Mouse (Mus musculus): ENCODE results near the gene Syt17. TPM values are rescaled to one million over a fixed set of nuclear protein-coding genes. Genes with fewer than 3 reads are reported as not detected.

The Syt17 gene
- polyA plus RNA-seq (2012; rRNA removed) (0.08 and 0.13 TPM in 2 replicates), polyA plus RNA-seq (2014; fragmentation: Nextera tagmentation; extraction: Ambion mirVana) (0.09 and 0.13 TPM in 2 replicates)

DNA sequence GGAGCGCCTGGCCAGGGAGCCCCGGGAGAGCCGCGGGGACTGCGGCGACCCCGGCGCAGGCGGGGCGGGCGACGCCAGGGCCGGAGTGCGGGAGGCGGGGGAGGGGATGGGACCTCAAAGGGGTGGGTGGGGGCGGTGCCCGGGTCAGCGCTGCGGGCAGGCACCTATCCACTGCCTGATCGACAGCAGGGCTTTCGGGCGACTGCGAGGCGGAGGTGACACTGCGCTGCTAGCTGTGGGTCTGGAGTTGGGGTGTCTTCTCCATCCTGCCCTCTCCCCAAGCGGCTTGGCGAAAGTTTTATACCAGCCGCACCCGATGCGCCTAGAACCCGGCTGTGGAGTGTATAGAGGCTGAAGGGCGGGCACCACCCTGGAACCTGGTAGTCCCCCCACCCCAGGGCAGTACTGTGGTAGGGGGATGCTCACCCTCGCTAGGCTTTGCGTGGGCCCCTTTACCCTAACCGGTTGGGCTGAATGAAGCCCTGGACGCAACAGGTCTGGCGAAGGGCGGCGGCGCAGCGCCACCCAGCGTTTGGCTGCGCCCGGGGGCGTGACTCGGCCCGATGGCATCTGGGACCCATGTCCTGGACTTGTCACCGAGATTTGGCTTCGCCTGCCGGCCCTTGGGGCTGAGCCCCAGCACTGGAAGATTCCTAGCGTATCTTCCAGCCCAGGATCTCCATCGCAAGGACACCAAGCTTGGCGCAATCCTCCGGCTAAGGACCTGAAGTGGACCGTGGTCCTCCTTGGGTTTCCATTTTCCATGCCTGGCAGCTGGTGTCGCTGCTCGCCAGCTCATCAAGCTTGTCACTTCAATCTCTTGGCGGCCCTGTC is at the start of gene Syt17:
Gene Syt17 (minus strand): TSS at position 89 of the 834 bp plus-strand sequence.
- H3K9ac ChIP-seq (replicated peaks) = no peak within 1 kb of the TSS
- DNase-seq (ENCODE audit: low read depth in 3 of 3, low spot score in 3 of 3) = no peak
- no peaks in the 10 kb centered on the region for H3K36me3 ChIP-seq (replicated peaks; ENCODE audit: control insufficient read depth, insufficient read depth, low read depth)
- peak within 1 kb of the TSS; percentile 34 to 44 for H3K4me3 ChIP-seq (ENCODE audit: insufficient read depth in 1 of 2, low read depth in 2 of 2, low read length in 2 of 2)
- peak within 1 kb of the TSS; percentile 54 for H3K4me2 ChIP-seq (ENCODE audit: low read depth)
- peaks cover 20% of the 10 kb centered on the region for H3K27me3 ChIP-seq (ENCODE audit: control insufficient read depth, insufficient read depth, low read length)
- under 1% methylated on average over 57 of the region's 58 CpGs for WGBS (ENCODE audit: insufficient replicate concordance)
- peak; percentile 29; the same call in 1 of the 2 replicates for ATAC-seq (ENCODE audit: insufficient read depth)
- H3K9me3 ChIP-seq (ENCODE audit: control insufficient read depth, low read length) = no peaks in the 10 kb centered on the region
- peaks cover 0 to 3% of the 10 kb centered on the region in 2 experiments; a peak in 1 of 4 replicates for H3K4me1 ChIP-seq (replicated peaks; ENCODE audit: control insufficient read depth in 2 of 2, insufficient read depth in 2 of 2, low read length in 1 of 2)
- H3K27ac ChIP-seq = no peak within 1 kb of the TSS
- TF ChIP-seq EP300 (IDR thresholded peaks at IDR 0.05; ENCODE audit: low read depth) = no peak
- peak; percentile 67 for TF ChIP-seq CTCF (IDR thresholded peaks at IDR 0.05; ENCODE audit: low read depth)

- 50% methylated on average over 4 of the region's 4 CpGs for WGBS (ENCODE audit: insufficient replicate concordance)
- no peak overlapping the region for H3K4me3 ChIP-seq (ENCODE audit: insufficient read depth in 1 of 2, low read depth in 2 of 2, low read length in 2 of 2)
Measured at GRCm38 (mm10) chr7:118494892-118495579, 47.0 kb upstream of the Syt17 start.

DNA sequence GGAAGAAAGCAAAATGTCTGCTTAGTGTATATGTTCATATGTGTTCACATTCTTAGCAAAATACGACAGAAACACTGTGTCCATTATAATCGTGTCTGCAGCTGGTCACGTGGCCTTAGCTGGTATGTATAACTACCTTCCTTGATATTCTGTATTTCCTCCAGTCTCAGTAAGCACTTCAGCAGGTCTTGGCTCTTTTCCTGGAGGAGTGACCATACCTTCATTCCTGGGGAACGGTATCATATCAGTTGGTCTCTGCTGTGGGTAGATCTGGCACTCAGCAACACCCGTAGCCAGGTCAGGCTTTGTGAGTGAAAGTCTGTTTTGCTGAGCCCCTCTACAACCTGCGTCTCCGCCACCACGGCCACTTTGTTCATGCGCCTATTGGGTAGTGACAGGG is 45.9 kb upstream of the Syt17 start:
- Histone ChIP-seq H3K4me1 (replicated peaks; ENCODE audit: control insufficient read depth in 2 of 2, insufficient read depth in 2 of 2, low read length in 1 of 2) (peaks cover 0 to 4% of the 10 kb centered on the region in 2 experiments; a peak in 2 of 4 replicates), H3K9me3 (ENCODE audit: control insufficient read depth, low read length) (no peaks in the 10 kb centered on the region), H3K36me3 (replicated peaks; ENCODE audit: control insufficient read depth, insufficient read depth, low read depth) (no peaks in the 10 kb centered on the region), H3K4me3 (ENCODE audit: insufficient read depth in 1 of 2, low read depth in 2 of 2, low read length in 2 of 2) (no peak overlapping the region), H3K27me3 (ENCODE audit: control insufficient read depth, insufficient read depth, low read length) (peaks cover 17% of the 10 kb centered on the region), H3K9ac (replicated peaks) (no peak overlapping the region), H3K27ac (no peak overlapping the region), H3K4me2 (ENCODE audit: low read depth) (no peak overlapping the region)
- ATAC-seq (ENCODE audit: insufficient read depth) (no peak), DNase-seq (ENCODE audit: low read depth in 3 of 3, low spot score in 3 of 3) (no peak)
- WGBS (ENCODE audit: insufficient replicate concordance) = 74% methylated on average over 9 of the region's 9 CpGs
- TF ChIP-seq CTCF (IDR thresholded peaks at IDR 0.05; ENCODE audit: low read depth) (no peak), EP300 (IDR thresholded peaks at IDR 0.05; ENCODE audit: low read depth) (no peak)

More at GRCm38 (mm10) chr7:118494892-118495579, 47.0 kb upstream of the Syt17 start:
- H3K9me3 ChIP-seq (ENCODE audit: control insufficient read depth, low read length) = no peaks in the 10 kb centered on the region
- H3K27ac ChIP-seq = no peak overlapping the region
- no peak overlapping the region for H3K9ac ChIP-seq (replicated peaks)
- peaks cover 17% of the 10 kb centered on the region for H3K27me3 ChIP-seq (ENCODE audit: control insufficient read depth, insufficient read depth, low read length)
- no peaks in the 10 kb centered on the region for H3K36me3 ChIP-seq (replicated peaks; ENCODE audit: control insufficient read depth, insufficient read depth, low read depth)
- no peak for DNase-seq (ENCODE audit: low read depth in 3 of 3, low spot score in 3 of 3)
- no peak for ATAC-seq (ENCODE audit: insufficient read depth)
- H3K4me2 ChIP-seq (ENCODE audit: low read depth) = no peak overlapping the region
- TF ChIP-seq CTCF (IDR thresholded peaks at IDR 0.05; ENCODE audit: low read depth) = no peak
- peaks cover 0 to 4% of the 10 kb centered on the region in 2 experiments; a peak in 2 of 4 replicates for H3K4me1 ChIP-seq (replicated peaks; ENCODE audit: control insufficient read depth in 2 of 2, insufficient read depth in 2 of 2, low read length in 1 of 2)

DNA sequence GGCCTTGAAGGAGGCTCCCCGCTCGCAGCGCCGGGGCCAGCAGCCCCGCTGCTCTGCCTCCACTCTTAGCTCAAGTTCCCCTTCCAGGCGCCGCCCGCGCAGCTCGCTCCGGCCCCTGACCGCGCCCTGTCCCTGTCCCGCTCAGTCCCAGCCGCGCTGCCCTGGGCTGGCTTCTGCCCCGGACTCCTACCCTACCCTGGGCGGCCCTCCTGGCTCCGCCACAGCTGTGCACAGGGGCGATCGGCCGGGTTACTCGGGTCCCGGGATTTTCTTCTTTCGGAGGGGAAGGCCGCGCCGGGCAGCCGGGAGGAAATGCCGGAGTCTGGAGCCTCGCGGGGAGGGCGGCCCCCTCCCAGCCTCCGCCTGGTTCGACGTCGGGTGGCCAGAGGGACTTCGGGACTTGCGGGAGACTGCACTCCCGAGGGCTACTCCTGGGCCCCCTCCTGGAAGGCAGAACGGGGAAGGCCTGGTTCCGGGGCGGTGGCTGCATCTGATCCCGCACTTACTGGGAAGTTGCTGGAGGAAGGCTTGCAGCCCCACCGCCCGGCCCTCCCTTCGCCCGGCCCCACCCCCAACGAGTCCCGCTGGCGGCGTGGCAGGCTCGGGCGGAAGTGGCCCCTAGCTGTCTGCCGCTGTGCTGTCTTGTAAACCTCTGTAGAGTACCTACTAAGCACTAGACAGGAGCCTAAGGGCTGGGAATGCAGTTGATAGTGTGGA is 43.6 kb upstream of the Syt17 start, which contains the start of gene Itpripl2:
Gene Itpripl2 (minus strand): TSS at position 545 of the 717 bp plus-strand sequence.
- H3K27ac ChIP-seq = peak within 1 kb of the TSS; percentile 7; the same call in 1 of the 2 replicates
- H3K4me3 ChIP-seq (ENCODE audit: insufficient read depth in 1 of 2, low read depth in 2 of 2, low read length in 2 of 2) = peak within 1 kb of the TSS; percentile 49 to 58
- peak within 1 kb of the TSS; percentile 61 for H3K4me2 ChIP-seq (ENCODE audit: low read depth)
- peaks cover 17% of the 10 kb centered on the region for H3K27me3 ChIP-seq (ENCODE audit: control insufficient read depth, insufficient read depth, low read length)
- no peak for TF ChIP-seq EP300 (IDR thresholded peaks at IDR 0.05; ENCODE audit: low read depth)
- no peak for TF ChIP-seq CTCF (IDR thresholded peaks at IDR 0.05; ENCODE audit: low read depth)
- H3K36me3 ChIP-seq (replicated peaks; ENCODE audit: control insufficient read depth, insufficient read depth, low read depth) = no peaks in the 10 kb centered on the region
- H3K9me3 ChIP-seq (ENCODE audit: control insufficient read depth, low read length) = no peaks in the 10 kb centered on the region
- peak; percentile 71 for ATAC-seq (ENCODE audit: insufficient read depth)
- peak within 1 kb of the TSS; percentile 57 for H3K9ac ChIP-seq (replicated peaks)
- H3K4me1 ChIP-seq (replicated peaks; ENCODE audit: control insufficient read depth in 2 of 2, insufficient read depth in 2 of 2, low read length in 1 of 2) = peaks cover 0 to 9% of the 10 kb centered on the region in 2 experiments; a peak in 2 of 4 replicates
- peak in 1 of 3 experiments; percentile 29 for DNase-seq (ENCODE audit: low read depth in 3 of 3, low spot score in 3 of 3)
- under 1% methylated on average over 55 of the region's 55 CpGs for WGBS (ENCODE audit: insufficient replicate concordance)
